Mouse (Mus musculus) urinary bladder, postnatal 14 days (tissue): ENCODE measurements around the gene Cldn24.

Experiments
- DNase-seq: peaks from one replicate; pipeline ENCODE4 v3.0.0; 2021; ENCODE audit warnings: low spot score

Gene Cldn24

GRCm38 (mm10) chr8:47826911-47827310 is 5.0 kb downstream of the Cldn24 start:
- DNase-seq: no peak

- DNase-seq: no peak
These were observed 10.7 kb downstream of the Cldn24 start for GRCm38 (mm10) chr8:47832616-47833015.

GRCm38 (mm10) chr8:47833944-47834343 is 12.0 kb downstream of the Cldn24 start:
- no peak for DNase-seq

DNA sequence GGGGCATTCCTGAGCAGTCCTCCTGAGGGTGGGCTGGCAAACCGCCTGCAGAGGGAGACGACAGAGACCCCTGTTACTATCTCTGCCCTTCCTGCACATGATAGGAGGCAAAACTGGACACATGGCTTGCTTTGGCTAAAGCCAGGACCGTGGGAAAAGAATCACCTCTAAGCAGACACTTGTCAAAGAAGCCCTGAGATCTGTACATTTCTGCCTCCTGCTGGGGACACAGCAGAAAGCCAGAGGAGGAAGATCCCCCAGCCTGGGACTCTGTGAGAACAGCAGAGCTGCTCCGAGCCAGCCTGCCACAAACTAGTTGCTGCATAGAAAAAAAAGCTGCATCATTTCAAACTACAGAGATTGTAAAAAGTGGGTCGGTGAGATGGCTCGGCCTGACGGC is 21.1 kb downstream of the Cldn24 start:
- no peak for DNase-seq

DNA sequence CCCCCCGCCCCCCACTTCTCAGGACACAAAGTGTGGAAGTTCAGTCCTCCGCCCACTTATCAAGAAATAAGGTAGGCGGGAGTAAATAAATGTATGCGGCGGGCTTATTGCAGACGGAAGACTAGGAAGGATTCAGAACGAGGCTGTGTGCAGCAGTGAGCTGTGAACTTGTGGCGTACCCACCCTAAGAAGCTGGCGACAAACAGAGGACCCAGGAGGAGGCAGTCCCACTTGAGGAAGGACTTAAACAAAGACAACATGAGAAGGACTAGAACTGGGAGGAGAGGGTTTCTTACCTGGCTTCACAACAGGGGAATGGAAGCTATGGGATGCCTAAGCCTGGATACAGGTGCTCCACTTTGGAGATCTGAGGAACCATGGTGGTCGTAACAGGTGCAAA is 21.7 kb downstream of the Cldn24 start:
- no peak for DNase-seq

DNA sequence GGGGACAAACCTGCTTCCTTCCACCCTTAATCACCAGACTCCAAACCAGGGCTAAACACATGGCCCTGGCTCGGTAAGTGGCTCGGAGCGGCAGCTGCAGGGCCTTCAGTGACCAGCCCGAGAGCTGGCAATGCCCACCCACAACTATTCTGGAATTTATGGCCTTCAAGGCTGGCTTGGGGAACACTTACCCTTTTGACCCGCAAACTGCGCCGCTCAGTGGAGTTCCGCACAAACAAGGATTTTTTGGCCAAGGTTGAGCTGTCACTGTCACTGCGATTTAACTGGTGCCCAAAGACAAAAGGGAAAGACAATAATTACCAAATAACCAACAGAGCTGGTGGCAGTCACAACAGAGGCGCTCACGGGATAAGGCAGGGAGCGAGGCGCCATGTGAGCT is 24.0 kb downstream of the Cldn24 start:
- DNase-seq: no peak

DNA sequence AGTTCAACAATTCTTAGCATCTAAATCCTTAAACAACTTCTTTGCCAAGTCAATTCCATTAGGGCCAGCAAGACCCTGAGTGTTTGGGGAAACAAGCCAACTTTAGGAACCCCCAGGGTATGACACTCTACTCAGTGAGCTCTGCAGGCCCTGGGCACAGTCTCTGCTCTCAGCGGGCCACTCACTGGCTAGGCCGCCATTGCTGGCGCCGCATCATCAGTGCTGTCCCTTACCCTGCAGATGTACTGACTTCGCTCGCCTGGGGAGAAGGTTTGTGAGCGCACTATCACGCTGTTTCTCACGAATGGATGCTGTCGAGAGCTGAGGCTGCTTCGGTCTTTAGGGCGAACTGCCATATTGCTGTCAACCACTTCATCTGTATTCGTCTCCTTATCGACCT is 25.2 kb downstream of the Cldn24 start:
- DNase-seq: no peak

DNA sequence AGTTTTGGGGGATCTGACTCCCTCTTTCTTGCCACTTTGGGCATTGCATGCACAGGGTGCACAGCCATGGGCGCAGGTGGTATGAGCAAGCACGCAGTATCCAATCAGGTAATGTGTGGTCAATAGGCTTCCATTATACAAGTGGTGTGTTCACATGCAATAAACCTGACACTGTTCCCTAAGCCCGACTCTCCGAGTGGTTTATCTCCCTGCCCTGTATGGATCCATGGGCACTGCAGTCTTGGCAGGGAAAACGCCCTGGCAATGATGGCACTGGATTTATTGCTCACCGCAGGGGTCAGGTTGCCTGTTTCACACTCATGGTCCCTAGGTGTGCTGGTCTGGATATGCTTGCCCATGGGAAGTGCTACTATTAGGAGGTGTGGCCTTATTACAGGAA is 26.0 kb downstream of the Cldn24 start:
- DNase-seq: no peak

- DNase-seq: no peak
These were observed 27.9 kb downstream of the Cldn24 start for GRCm38 (mm10) chr8:47849842-47850241.

DNA sequence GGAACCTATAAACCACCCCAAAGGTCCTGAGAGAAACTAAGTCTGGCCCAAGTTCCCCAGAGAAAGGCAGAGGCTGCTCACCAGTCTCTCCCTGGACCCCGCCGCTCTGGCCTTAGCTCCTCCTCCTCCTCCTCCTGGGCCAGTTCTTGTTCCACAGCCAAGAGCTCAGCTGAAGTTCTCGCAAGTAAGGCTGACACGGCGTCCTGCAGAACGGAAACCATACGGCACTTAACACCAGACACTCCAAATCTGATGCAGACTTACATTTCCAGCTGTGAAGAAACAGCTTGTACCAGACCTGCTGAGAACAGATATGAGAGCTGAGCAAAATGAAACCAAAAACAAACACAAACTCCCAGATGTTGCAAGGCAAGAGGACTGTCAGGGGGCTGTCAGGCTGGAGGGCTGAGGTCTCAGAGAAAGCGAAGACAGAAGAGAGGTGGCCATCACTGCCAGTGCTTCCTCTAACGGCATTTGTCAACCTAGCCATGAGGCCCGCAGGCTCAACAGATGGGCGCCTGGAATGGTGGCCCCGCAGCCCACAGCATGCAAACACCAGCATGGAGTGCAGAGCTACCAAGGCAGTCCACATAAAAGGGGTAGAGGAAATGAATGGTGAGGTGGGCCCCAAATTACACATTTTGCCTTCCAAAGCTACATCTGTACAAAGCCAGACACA is 30.0 kb downstream of the Cldn24 start:
- peak; percentile 68 for DNase-seq

DNA sequence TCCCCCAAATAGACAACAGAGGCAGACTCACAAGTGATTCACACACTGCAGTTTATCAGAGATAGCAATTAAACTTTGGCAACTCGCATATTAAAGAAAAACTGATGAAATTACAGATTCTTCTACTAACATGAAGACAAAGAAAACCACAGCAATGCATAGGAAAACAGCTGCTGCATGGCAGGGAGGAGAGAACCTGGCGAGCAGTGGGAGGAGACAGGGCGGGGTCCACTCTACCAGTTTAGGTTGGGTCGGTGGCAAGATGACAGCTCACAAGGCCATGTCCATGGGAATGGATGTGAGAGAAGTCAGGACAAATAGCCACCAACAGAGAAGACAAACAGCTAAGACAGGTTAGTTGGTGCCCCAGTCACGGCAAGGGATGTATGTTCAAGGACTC is 30.8 kb downstream of the Cldn24 start:
- DNase-seq: no peak

GRCm38 (mm10) chr8:47853356-47853755 is 31.4 kb downstream of the Cldn24 start:
- DNase-seq: no peak

DNA sequence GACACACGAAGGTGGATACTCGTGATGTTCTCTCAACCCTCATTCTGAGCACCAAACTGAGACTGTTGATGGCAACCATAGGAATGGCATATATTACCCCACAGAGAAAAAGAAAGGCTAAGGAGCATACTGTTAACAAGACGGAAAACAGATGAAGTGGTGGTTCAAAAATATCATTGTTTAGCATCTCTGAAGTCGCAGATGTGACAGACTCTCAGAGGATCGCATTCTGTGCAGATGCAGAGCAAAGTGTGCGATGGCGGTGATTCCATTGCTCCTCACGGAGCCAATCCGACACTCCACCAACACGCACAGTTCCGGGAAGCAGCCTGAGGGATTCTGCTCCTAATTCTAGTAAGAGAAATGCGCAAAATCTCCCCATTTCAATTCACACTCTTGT is 37.3 kb downstream of the Cldn24 start:
- DNase-seq: no peak

DNA sequence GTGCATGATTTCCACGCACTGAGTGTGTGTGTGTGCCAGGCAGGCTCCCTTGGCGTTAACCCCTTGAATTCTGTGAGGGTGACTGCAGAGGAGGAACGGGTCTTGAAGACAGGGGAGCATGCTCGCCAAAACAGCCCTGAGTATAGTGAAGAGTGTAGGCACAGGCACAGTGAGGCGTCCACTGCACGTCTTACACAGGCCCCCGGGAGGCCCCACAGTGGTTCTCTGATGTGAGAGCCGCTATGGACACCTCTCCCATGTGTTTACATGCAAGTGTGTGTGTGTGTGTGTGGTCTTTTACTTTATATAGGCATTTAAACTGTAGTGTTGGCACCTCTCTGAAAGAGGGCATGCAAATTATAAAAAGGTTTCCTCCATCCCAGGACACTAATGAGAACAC is 44.6 kb downstream of the Cldn24 start:
- no peak for DNase-seq

- DNase-seq: peak; percentile 85
These were observed 45.1 kb downstream of the Cldn24 start for GRCm38 (mm10) chr8:47867067-47867466.
